Mouse (Mus musculus) brain, embryonic 14.5 days (tissue): ENCODE measurements at regions not wholly inside any gene's neighbourhood (a gene's known extent, or its start where the extent isn't known, plus 50 kb on each side); places are given as distances from the start of the nearest gene placed in this dataset.

Experiments used
- CTCF ChIP-seq: fragments of 200-500 bp; IDR thresholded peaks from 2 replicates; pipeline ENCODE4 v1.5.1; 2012; ENCODE audit warnings: inconsistent platforms, mild to moderate bottlenecking, moderate library complexity, borderline replicate concordance; ENCODE audit not compliant: insufficient read depth, insufficient read length; ENCODE audit errors: extremely low read depth
- POLR2A ChIP-seq: fragments of 200-500 bp; IDR thresholded peaks from 2 replicates; pipeline ENCODE4 v1.6.1; 2012; ENCODE audit warnings: mild to moderate bottlenecking, inconsistent platforms, borderline replicate concordance; ENCODE audit not compliant: poor library complexity, insufficient read depth, insufficient read length, severe bottlenecking; ENCODE audit errors: extremely low read depth

DNA sequence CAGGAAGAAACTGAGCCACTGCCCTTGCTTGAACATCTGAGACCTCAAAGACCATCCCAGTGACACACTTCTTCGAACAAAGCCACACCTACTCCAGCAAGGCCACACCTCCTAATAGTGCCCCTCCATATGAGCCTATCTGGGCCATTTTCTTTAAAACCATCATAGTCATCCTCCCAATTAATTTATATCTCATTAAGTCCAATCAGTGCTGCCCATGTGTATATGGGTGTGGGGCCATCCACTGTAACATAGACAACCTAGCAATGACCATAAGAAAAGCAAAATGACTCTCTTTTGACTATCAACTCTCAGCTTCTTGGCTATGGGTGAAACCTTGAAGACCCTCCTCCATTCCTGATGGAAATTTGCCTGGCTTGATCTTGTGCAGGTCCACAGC lies 191.5 kb downstream of the Pik3r1 start:
- no peak for TF ChIP-seq CTCF
- no peak for TF ChIP-seq POLR2A
